Mouse (Mus musculus) myocyte (in vitro differentiated cells): ENCODE data around the gene Rab8a.

Experiments used
- CEBPB ChIP-seq: IDR thresholded peaks from 2 replicates; pipeline ENCODE4 v1.6.1; 2011; ENCODE audit warnings: mild to moderate bottlenecking, moderate library complexity; ENCODE audit not compliant: poor library complexity, insufficient read depth, severe bottlenecking
- E2F4 ChIP-seq: IDR thresholded peaks from one replicate; pipeline ENCODE4 v1.6.1; 2011; ENCODE audit warnings: mild to moderate bottlenecking, control low read depth, moderate library complexity; ENCODE audit not compliant: insufficient read depth
- MAX ChIP-seq: IDR thresholded peaks from one replicate; pipeline ENCODE4 v1.6.1; 2011; ENCODE audit warnings: low read depth, mild to moderate bottlenecking, control low read depth
- MYOD1 ChIP-seq, 3 experiments: IDR thresholded peaks; one replicate each; pipeline ENCODE4 v1.6.1; 2011; ENCODE audit warnings: control low read depth in 2 of 3, low read depth in 2 of 3, mild to moderate bottlenecking in 2 of 3, moderate library complexity in 1 of 3; ENCODE audit not compliant: insufficient read length in 2 of 3, control insufficient read depth in 1 of 3
- MYOG ChIP-seq, 3 experiments: IDR thresholded peaks; one replicate each; pipeline ENCODE4 v1.6.1; 2011; ENCODE audit warnings: control low read depth in 2 of 3, low read depth in 2 of 3, mild to moderate bottlenecking in 2 of 3; ENCODE audit not compliant: insufficient read length in 2 of 3, control insufficient read depth in 1 of 3, insufficient read depth in 1 of 3
- POLR2A ChIP-seq: IDR thresholded peaks from one replicate; pipeline ENCODE4 v1.6.1; 2011; ENCODE audit warnings: low read depth, mild to moderate bottlenecking, control low read depth, moderate library complexity; ENCODE audit not compliant: insufficient read length
- POLR2AphosphoS2 ChIP-seq: IDR thresholded peaks from one replicate; pipeline ENCODE4 v1.6.1; 2011; ENCODE audit warnings: low read depth, control low read depth; ENCODE audit not compliant: insufficient read length
- REST ChIP-seq: IDR thresholded peaks from one replicate; pipeline ENCODE4 v1.6.1; 2011; ENCODE audit warnings: mild to moderate bottlenecking, control low read depth, moderate library complexity; ENCODE audit not compliant: insufficient read depth, insufficient read length
- SRF ChIP-seq: IDR thresholded peaks from one replicate; pipeline ENCODE4 v1.6.1; 2011; ENCODE audit warnings: low read depth; ENCODE audit not compliant: control insufficient read depth, insufficient read length
- TCF12 ChIP-seq: IDR thresholded peaks from one replicate; pipeline ENCODE4 v1.6.1; 2011; ENCODE audit warnings: mild to moderate bottlenecking, control low read depth; ENCODE audit not compliant: poor library complexity, insufficient read depth, severe bottlenecking
- TCF3 ChIP-seq: IDR thresholded peaks from one replicate; pipeline ENCODE4 v1.6.1; 2011; ENCODE audit warnings: low read depth, control low read depth; ENCODE audit not compliant: insufficient read length
- USF1 ChIP-seq: IDR thresholded peaks from one replicate; pipeline ENCODE4 v1.6.1; 2011; ENCODE audit warnings: low read depth, mild to moderate bottlenecking, control low read depth, moderate library complexity

DNA sequence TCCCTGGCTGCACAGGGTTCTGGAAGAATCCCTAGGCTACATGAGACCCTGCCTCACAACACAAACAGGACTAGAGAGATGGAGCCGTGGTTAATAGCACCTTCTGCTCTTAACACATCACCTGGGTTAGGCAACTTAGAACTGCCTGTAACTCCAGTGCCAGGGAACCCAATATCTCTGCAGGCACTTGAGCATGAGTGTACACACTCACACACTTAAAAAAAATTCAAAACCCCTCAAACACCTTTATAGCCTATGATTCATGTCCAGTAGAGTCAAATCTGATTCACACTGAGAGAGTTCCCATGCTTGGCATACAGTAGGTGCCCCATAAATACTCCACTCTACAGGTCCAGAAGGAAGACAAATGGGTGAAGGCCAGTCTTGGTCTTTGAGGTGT, 28.6 kb upstream of the Rab8a start:
- TF ChIP-seq CEBPB (no peak), POLR2A (no peak), MAX (no peak), POLR2AphosphoS2 (no peak), TCF12 (no peak), MYOG (IDR thresholded peaks at IDR 0.05; ENCODE audit: control insufficient read depth in 1 of 3, insufficient read depth in 1 of 3, insufficient read length in 2 of 3, low read depth in 2 of 3) (no peak), TCF3 (no peak), USF1 (no peak), REST (no peak), MYOD1 (IDR thresholded peaks at IDR 0.05; ENCODE audit: control insufficient read depth in 1 of 3, insufficient read length in 2 of 3, low read depth in 2 of 3) (no peak), SRF (no peak), E2F4 (no peak)
